Mouse (Mus musculus) embryonic facial prominence, embryonic 10.5 days (tissue): ENCODE results near the gene Prss56. TPM values are rescaled to one million over a fixed set of nuclear protein-coding genes. Genes with fewer than 3 reads are reported as not detected.
A peak's percentile ranks its signal among the peaks of the same experiment; 100 is the strongest.

ENCODE experiments used
- DNase-seq: peaks from one replicate; pipeline ENCODE4 v3.0.0-alpha.2; 2017; ENCODE audit warnings: low spot score
- H3K27ac ChIP-seq: fragments of 300-500 bp; sonication (generic); replicated peaks from 2 replicates; pipeline ENCODE4 v1.5.1; 2016; ENCODE audit warnings: mild to moderate bottlenecking
- H3K27me3 ChIP-seq: fragments of 300-500 bp; sonication (generic); replicated peaks from 2 replicates; pipeline ENCODE4 v1.6.1; 2016; ENCODE audit warnings: low read depth, mild to moderate bottlenecking; ENCODE audit not compliant: poor library complexity, severe bottlenecking
- H3K36me3 ChIP-seq: fragments of 300-500 bp; sonication (generic); replicated peaks from 2 replicates; pipeline ENCODE4 v1.6.1; 2016; ENCODE audit warnings: mild to moderate bottlenecking, moderate library complexity
- H3K4me1 ChIP-seq: fragments of 300-500 bp; sonication (generic); 2 replicates; pipeline ENCODE4 v1.6.1; 2016
- H3K4me3 ChIP-seq: fragments of 300-500 bp; sonication (generic); 2 replicates; pipeline ENCODE4 v1.5.1; 2016; ENCODE audit warnings: mild to moderate bottlenecking, moderate library complexity
- H3K9me3 ChIP-seq: fragments of 300-500 bp; sonication (generic); 2 replicates; pipeline ENCODE4 v1.6.1; 2016; ENCODE audit warnings: mild to moderate bottlenecking
- WGBS: fragments of 180-500 bp; shearing (Covaris S2); methylation state at CpG from one replicate; pipeline ENCODE4 v1.1.7; 2016; 5-methylcytosine and 5-hydroxymethylcytosine counted together
- polyA plus RNA-seq: library from polyadenylated mRNA; unstranded; fragments of >200 nt; fragmentation: Nextera tagmentation; extraction: Ambion mirVana; gene quantifications from 2 replicates; pipeline ENCODE4 v1.2.1, GENCODE M21; 2016

Gene Prss56
- 0.71 and 0.94 TPM in 2 replicates for polyA plus RNA-seq

DNA sequence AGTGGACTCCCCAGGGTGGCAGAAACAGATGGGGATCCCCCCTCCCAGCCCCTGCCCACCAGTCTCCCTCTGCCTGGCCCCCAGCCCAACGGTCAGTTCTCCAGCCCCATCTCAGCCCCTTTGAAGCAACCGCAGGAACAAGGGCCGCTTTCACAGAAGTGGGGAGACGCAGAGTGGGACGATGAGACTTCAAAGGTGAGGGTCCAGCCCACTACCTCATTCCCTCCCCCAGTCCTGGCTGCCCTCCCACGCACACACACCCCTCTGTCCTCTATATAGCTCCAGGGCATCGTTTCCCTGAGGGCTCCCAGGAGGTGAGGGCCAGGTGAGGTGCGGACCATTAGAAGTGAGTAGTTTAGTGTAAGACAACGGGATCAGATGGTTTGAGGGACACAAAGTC, at the start of gene Prss56:
Gene Prss56 (plus strand): TSS at position 301 of the 400 bp plus-strand sequence.
- H3K4me1 ChIP-seq = peaks cover 38% of the 10 kb centered on the region
- no peak within 1 kb of the TSS for H3K27ac ChIP-seq
- no peaks in the 10 kb centered on the region for H3K9me3 ChIP-seq
- no peaks in the 10 kb centered on the region for H3K36me3 ChIP-seq
- peaks cover 84% of the 10 kb centered on the region for H3K27me3 ChIP-seq
- DNase-seq = no peak
- no peak within 1 kb of the TSS for H3K4me3 ChIP-seq
- 54% methylated on average over 9 of the region's 9 CpGs for WGBS

DNA sequence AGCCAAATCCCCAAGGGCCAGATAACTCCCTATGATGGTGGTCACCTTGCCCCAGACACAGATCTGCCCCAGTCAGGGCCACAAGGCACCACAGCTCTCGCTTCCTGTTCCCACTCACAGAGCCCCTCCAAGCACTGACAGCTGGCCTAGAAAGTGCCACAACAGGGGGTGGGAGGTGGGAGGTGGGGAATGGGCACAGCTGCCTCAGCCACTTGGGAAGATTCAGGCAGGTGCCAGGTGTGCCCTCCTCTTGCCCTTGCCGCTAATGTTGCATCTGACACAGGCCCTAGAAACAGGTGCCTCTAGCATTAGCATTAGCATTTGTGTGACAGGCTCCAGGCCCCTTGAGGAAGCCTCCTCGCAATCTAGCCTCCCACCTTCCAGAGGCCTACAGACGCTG, 41.6 kb upstream of the Prss56 start:
- DNase-seq = no peak
- H3K4me3 ChIP-seq = no peak overlapping the region
- H3K27ac ChIP-seq = no peak overlapping the region
- H3K27me3 ChIP-seq = no peaks in the 10 kb centered on the region; the same call in 1 of the 2 replicates
- H3K36me3 ChIP-seq = no peaks in the 10 kb centered on the region
- 77% methylated on average over 4 of the region's 4 CpGs for WGBS
- no peaks in the 10 kb centered on the region for H3K9me3 ChIP-seq
- no peaks in the 10 kb centered on the region for H3K4me1 ChIP-seq

DNA sequence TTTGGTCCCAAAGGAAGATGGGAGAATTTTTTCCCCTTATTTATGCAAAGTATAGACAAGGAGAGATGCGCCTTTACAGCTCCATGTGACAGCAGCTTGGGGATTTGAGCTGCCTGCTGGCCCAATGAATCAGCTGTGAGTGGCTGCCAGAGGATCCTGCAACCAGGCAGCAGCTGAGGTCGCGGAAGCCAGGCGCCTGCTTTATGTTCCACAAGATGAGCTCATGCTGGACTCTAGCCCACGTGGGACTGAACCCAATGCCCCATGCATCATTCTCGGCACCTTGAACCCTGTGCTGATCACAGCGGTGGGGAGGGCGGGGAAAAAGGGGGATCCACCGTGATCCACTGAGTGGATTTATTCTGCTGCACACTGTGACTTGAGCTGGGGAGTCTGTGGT, 40.7 kb upstream of the Prss56 start:
- H3K4me1 ChIP-seq = no peaks in the 10 kb centered on the region
- WGBS = 83% methylated on average over 9 of the region's 9 CpGs
- DNase-seq = no peak

DNA sequence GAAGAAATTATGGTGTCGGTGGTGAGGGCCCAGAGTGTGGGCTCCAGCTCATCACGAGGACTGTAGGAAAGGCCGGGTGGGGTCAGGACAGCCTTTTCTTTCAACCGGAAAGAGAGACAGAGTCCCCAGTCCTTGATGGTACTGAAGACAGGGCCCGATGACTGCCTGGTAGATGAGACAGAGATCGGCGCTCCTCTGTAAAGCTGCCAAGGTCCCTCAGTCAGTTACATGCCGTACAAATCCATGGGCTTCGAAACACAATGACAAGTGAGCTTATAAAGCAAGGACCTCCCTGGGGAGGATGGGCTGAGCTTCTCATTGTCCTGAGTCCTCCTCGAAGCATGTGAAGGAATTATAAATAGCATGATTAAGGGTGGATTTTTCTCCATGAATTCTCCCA, 40.0 kb upstream of the Prss56 start:
- H3K27me3 ChIP-seq = peaks cover 7% of the 10 kb centered on the region; the same call in 1 of the 2 replicates
- no peaks in the 10 kb centered on the region for H3K9me3 ChIP-seq
- no peak overlapping the region for H3K27ac ChIP-seq
- H3K36me3 ChIP-seq = no peaks in the 10 kb centered on the region
- no peaks in the 10 kb centered on the region for H3K4me1 ChIP-seq
- no peak for DNase-seq
- no peak overlapping the region for H3K4me3 ChIP-seq
- 84% methylated on average over 10 of the region's 10 CpGs for WGBS

More for the DNA sequence above, 40.7 kb upstream of the Prss56 start:
- Histone ChIP-seq H3K27ac (no peak overlapping the region), H3K9me3 (no peaks in the 10 kb centered on the region), H3K4me3 (no peak overlapping the region), H3K27me3 (peaks cover under 1% of the 10 kb centered on the region; the same call in 1 of the 2 replicates), H3K36me3 (no peaks in the 10 kb centered on the region)

DNA sequence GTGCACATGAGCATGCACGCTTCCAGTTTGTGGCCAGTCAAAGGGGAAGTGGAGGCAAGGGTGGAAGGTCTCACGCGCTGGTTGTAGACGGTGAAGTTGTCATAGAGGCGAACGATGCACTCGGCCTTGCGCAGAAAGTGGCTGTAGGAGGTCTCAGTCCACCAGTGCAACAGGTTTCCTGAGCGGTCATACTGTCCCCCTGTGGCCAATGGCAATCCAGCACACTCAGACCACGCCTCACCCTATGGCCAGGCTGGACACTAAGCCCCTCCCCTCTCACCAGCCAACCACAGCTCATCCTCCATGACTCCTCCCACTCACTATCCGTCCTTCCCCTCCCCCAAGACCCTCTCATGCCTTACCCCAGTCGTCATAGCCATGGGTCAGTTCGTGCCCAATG, 33.7 kb upstream of the Prss56 start:
- Histone ChIP-seq H3K27ac (no peak overlapping the region), H3K36me3 (no peaks in the 10 kb centered on the region), H3K9me3 (no peaks in the 10 kb centered on the region), H3K4me3 (peak overlapping the region; percentile 21), H3K27me3 (peaks cover 70% of the 10 kb centered on the region), H3K4me1 (peaks cover 20% of the 10 kb centered on the region)
- peak; percentile 52 for DNase-seq
- 23% methylated on average over 13 of the region's 13 CpGs for WGBS

DNA sequence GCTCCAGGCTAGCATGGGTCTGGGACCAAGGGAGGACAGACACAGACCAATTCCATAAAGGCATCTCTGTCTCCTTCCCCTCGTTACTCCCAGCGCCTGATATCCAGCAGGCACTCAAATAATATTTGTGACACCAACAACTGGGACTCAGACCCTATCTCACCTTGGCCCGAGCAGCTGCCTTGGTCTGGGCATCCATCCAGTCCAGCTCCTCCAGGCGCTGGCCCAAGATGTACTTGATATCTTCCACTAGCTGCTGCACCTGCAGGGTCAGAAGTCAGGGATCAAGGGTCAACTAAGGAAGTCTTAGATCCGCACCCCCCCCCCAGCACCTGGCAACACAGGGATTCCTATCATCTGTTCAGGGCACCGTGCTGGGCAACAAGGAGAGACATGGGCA, 31.8 kb upstream of the Prss56 start:
- no peak overlapping the region for H3K4me3 ChIP-seq
- WGBS = 85% methylated on average over 6 of the region's 6 CpGs
- H3K27ac ChIP-seq = no peak overlapping the region
- H3K9me3 ChIP-seq = no peaks in the 10 kb centered on the region
- H3K27me3 ChIP-seq = peaks cover 89% of the 10 kb centered on the region
- H3K36me3 ChIP-seq = no peaks in the 10 kb centered on the region
- peaks cover 38% of the 10 kb centered on the region for H3K4me1 ChIP-seq
- DNase-seq = no peak

DNA sequence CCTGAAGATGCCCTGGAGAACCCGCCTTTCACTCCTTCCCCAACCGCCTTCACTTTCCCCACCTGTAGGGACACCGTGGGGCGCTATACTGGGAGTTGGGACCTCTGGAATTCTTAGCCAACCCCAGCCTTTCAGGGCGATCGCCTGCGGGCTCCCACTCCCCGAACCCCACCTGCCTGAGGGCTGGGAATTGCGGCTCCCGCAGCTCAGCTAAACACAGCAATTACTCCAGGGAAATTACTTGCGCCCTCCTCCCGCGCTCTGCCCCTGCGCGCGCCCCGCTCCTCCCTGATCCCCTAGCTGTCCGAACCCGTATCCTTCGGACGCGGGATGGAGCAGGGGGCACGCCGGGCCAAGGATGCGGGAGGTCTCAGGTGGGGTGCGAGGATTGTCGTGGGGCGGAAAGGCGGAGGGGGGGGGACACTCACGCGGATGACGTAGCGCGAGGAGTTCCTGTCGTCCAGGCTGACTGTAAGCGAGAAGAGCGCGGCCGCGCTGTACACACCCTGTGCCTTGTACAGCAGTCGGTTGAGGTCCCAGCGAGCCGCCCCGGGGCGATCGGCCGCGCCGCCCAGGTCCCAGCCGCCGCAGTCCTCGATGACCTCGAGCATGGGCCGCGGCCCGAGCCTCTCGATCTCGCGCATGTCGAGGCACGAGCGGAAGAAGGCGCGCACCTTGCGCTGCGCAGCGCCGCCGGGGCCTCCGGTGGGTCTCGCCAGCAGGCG, 29.2 kb upstream of the Prss56 start:
- peak overlapping the region; percentile 57 for H3K4me3 ChIP-seq
- H3K9me3 ChIP-seq = no peaks in the 10 kb centered on the region
- peaks cover 40% of the 10 kb centered on the region for H3K4me1 ChIP-seq
- WGBS = under 1% methylated on average over 72 of the region's 72 CpGs
- no peak overlapping the region for H3K27ac ChIP-seq
- peaks cover 100% of the 10 kb centered on the region for H3K27me3 ChIP-seq
- no peaks in the 10 kb centered on the region for H3K36me3 ChIP-seq
- DNase-seq = peak; percentile 51

DNA sequence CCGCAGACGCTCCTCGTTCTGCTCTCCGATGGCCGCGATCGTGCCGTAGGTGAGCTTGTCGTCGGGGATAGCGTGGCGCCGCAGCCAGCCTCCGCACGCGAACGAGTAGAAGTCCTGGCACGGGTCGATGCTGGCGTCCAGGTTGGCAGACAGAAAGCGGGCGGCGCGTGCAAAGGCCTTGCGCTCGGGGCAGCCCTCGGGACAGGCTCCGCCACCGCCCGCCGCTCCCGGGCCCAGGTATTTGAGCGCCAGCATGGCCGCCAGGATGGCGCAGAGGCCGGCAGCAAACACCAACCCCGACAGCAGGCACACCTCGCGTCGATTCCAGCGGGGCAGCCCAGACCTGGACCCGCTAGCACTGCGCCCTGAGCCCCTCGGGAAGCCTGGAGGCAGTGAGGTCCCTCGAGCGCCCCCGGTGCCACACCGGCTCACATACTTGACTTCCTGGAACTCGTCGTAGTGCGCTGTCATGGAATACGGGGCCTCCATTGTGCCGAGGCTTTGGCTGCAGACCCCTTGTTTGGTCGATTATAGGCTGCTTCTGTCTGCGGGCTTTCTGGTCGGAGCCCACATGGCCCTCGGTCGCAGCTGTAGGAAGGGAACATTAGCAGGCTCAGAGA, 28.5 kb upstream of the Prss56 start:
- peak; percentile 53 for DNase-seq
- Histone ChIP-seq H3K4me1 (peaks cover 34% of the 10 kb centered on the region), H3K4me3 (peak overlapping the region; percentile 57), H3K36me3 (no peaks in the 10 kb centered on the region), H3K27me3 (peaks cover 100% of the 10 kb centered on the region), H3K9me3 (no peaks in the 10 kb centered on the region), H3K27ac (no peak overlapping the region; the same call in 1 of the 2 replicates)
- WGBS = 2% methylated on average over 58 of the region's 58 CpGs

DNA sequence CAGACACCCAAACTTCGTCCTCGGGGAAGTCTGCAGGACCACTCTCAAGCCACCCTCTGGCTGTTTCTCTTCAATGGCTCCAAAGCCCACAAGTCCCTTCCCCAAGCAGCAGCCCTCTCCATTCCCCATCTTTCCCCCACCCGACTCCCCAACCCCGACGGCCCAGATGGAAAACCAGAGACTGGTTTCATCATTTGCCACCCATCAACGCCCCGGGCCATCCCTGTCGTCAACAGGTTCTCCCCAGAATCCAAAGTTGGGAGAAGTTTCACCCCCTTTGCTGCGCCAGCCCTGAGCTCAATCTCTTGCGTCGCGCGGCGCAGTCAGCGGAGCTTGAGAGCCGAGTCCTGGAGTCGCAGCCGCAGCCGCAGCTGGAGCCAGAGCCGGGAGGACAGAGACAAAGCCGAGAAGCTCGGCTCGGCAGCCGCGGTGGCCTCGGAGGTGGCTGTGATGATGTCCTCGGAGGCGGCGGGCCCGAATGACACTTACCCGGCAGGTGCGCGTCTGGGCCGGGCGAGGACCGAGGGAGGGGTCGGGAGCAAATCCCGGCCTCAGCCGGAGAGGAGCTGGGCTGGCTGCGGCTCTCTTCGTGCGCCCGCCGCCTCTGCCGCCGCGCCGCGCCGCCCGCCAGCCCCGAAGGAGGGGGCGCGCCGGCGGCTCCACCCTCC, 27.4 kb upstream of the Prss56 start:
- Histone ChIP-seq H3K27me3 (peaks cover 99% of the 10 kb centered on the region), H3K4me3 (peak overlapping the region; percentile 57), H3K4me1 (peaks cover 33% of the 10 kb centered on the region), H3K36me3 (no peaks in the 10 kb centered on the region), H3K27ac (no peak overlapping the region; the same call in 1 of the 2 replicates), H3K9me3 (no peaks in the 10 kb centered on the region)
- peak; percentile 71 for DNase-seq
- WGBS = under 1% methylated on average over 52 of the region's 56 CpGs

DNA sequence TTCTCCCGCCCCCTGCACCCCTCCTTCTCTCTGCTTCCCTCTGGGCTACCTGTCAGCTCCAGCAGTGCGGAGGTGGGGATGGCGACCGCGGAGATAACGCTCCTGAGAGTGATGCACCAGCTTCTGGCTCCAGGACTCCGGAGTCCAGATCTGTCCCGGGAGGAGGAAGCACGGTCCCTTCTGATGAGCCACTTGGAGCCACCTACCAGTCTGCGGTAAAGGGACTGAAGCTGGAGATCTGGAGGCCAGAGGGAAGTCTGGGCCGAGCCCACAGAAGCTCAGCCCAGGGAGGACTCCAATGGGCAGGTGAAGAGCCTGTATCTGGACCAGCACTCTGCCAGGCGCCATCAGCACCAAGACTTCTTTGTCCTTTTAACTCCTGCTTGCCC, 26.9 kb upstream of the Prss56 start, which contains the start of gene Ecel1:
Gene Ecel1 (minus strand): TSS at position 323 of the 389 bp plus-strand sequence.
- H3K27me3 ChIP-seq = peaks cover 99% of the 10 kb centered on the region
- no peaks in the 10 kb centered on the region for H3K9me3 ChIP-seq
- no peaks in the 10 kb centered on the region for H3K36me3 ChIP-seq
- peak within 1 kb of the TSS; percentile 57 for H3K4me3 ChIP-seq
- no peak within 1 kb of the TSS; the same call in 1 of the 2 replicates for H3K27ac ChIP-seq
- peaks cover 33% of the 10 kb centered on the region for H3K4me1 ChIP-seq
- peak; percentile 43 for DNase-seq
- WGBS = 2% methylated on average over 12 of the region's 12 CpGs

DNA sequence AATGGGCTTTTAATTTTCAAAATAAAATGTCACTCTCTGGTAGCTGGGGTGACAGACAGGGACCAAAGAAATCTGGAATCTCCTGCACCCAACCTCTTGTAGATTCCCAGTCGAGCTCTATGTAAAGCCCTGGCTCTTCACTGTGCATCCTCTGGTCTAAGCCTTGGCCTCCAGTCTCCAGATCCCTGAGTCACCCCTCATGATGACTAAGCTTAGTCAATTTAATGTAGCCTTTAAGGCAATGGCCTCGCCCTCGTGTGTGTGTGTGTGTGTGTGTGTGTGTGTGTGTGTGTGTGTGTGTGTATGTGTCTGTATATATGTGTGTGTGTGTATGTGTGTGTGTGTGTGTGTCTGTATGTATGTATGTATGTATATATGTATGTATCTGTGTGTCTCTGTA, 23.7 kb upstream of the Prss56 start:
- 90% methylated on average over 3 of the region's 3 CpGs for WGBS
- H3K36me3 ChIP-seq = no peaks in the 10 kb centered on the region

DNA sequence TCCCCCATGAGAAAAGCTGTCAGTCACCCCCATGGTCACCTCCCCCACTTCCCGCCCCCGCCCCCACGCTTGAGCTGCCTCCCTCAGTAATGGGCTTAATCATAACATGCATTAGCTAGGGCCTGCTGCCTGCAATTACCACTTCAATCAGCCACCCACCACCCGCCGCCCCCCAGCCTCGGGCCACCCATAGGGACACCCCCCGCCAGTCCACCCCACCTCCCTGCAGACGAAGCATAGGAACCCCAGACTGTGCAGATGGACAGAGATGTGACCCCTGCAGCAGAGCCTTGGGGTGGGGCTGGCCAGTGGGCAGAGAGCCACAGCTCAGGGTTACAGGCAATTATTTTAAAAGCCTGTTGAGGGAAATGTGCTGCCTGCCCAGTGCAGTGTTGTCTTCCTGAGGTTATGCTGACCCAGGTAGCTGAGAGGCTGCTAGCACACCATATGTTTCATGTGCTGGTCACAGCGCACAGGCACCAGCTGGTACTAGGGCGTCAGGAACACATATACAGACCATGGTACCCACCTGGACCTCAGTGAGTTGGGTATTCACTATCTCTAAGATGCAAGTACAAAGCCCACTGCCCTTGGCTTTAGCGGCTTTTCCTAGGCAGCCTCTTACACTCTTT, 18.8 kb upstream of the Prss56 start:
- peaks cover 98% of the 10 kb centered on the region for H3K27me3 ChIP-seq
- no peaks in the 10 kb centered on the region for H3K36me3 ChIP-seq
- no peak overlapping the region for H3K4me3 ChIP-seq
- peaks cover 23% of the 10 kb centered on the region for H3K4me1 ChIP-seq
- no peaks in the 10 kb centered on the region for H3K9me3 ChIP-seq
- DNase-seq = no peak
- 40% methylated on average over 11 of the region's 11 CpGs for WGBS
- H3K27ac ChIP-seq = no peak overlapping the region

More for the DNA sequence above, 23.7 kb upstream of the Prss56 start:
- H3K27me3 ChIP-seq = peaks cover 98% of the 10 kb centered on the region
- H3K4me1 ChIP-seq = peaks cover 32% of the 10 kb centered on the region
- no peaks in the 10 kb centered on the region for H3K9me3 ChIP-seq
- no peak overlapping the region for H3K27ac ChIP-seq
- H3K4me3 ChIP-seq = no peak overlapping the region
- DNase-seq = no peak
